Mouse (Mus musculus) cortical plate, adult 2 months (tissue): ENCODE results near the gene Gfod1.

Experiments
- CTCF ChIP-seq: fragments of 200-500 bp; IDR thresholded peaks from 2 replicates; pipeline ENCODE4 v1.5.1; 2011; ENCODE audit warnings: mild to moderate bottlenecking, control low read depth, low read length; ENCODE audit not compliant: insufficient read depth; ENCODE audit errors: extremely low read depth
- POLR2A ChIP-seq: fragments of 200-500 bp; IDR thresholded peaks from 2 replicates; pipeline ENCODE4 v1.6.1; 2011; ENCODE audit warnings: mild to moderate bottlenecking, low read length, control low read depth; ENCODE audit not compliant: insufficient read depth; ENCODE audit errors: extremely low read depth

DNA sequence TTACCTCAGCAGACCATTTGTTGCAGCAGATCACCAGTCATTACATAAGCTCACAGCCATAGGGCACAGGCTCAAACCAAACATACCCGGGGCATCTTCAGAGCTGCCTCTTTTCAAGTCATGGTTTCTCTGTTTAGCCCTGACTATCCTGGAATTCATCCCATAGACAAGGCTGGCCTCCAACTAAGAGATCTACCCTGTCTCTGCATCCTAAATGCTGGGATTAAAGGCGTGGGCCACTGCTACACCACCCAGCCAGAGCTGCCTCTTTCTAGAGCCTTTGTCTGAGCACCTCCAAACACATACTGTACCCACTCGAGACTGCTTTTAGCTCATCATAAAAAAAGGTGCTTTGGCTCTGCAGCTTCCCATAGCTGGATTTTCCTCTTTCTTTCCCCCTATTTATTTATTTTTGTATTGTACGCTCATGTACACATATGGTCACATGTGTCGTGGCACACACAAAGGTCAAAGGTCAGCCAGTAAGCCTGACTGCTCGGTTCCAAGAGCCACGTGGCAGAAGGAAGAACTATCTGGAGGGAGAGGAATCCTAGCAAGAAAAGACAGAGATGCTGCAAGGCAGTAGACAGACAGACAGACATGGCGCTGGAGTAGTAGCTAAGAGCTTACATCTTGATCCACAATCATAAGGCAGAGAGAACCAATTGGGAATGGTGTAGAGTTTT is 51.7 kb downstream of the Gfod1 start:
- no peak for TF ChIP-seq POLR2A
- TF ChIP-seq CTCF: no peak
